Mouse (Mus musculus): ENCODE data around the gene Cyp21a1. TPM values are rescaled to one million over a fixed set of nuclear protein-coding genes. Genes with fewer than 3 reads are reported as not detected.
"Not testable (repeated sequence)": the region's sequence is repeated elsewhere in the genome, so short reads cannot be mapped to it uniquely, and the experiment has no call there.

The Cyp21a1 gene
- polyA plus RNA-seq, 1 experiment from 2014 or later: not detected

DNA sequence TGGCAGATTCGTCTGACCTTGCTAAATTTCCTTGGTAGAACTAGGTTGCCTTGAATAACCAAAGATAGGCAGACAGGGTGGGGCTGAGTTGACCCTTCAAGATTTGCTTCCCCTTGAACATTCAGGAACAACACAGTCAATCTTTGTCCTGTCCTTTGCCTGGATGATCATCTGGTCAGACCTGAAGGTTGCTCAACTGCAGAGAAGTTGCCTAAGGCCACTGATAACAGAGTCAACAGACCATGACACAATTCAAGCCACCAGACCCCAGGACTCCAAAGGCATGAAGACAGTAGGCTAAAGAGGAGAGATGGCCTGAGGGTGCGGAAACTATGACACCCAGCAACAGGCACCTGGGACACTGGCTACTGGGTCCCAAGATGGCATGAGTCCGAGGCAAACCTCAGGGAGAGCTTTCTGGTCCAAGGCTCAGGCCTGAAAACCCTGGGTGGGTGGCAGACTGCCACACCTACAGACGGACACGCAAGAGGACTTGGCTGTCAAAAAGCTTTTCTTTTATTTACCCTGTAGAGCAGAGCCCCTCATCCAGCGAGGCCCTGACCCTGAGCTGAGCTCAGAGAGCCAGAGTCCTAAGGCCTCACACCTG is 4.3 kb upstream of the Cyp21a1 start:
- no peak for DNase-seq (ENCODE audit: low spot score)
- H3K36me3 ChIP-seq (replicated peaks; ENCODE audit: control insufficient read depth, insufficient read depth): no peaks in the 10 kb centered on the region
- no peak overlapping the region for H3K27ac ChIP-seq
- no peak for ATAC-seq (ENCODE audit: low FRiP score)
- 0 out of 2 replicates have a peak, but pooled peaks cover 5% of the 10 kb centered on the region for H3K9me3 ChIP-seq (ENCODE audit: control insufficient read depth, low read length)
- H3K4me3 ChIP-seq (replicated peaks; ENCODE audit: low read length): no peak overlapping the region
- H3K4me2 ChIP-seq (replicated peaks): no peak overlapping the region
- WGBS: 92% methylated on average over 6 of the region's 6 CpGs
- H3K9ac ChIP-seq: no peak overlapping the region
- no peaks in the 10 kb centered on the region for H3K27me3 ChIP-seq (ENCODE audit: control insufficient read depth, insufficient read depth, low read length)
- no peaks in the 10 kb centered on the region for H3K4me1 ChIP-seq (replicated peaks; ENCODE audit: control insufficient read depth, insufficient read depth, low read length)

- ATAC-seq (ENCODE audit: low FRiP score): no peak
- 74% methylated on average over 3 of the region's 3 CpGs for WGBS
- DNase-seq (ENCODE audit: low spot score): no peak
- H3K9me3 ChIP-seq (ENCODE audit: control insufficient read depth, low read length): 0 out of 2 replicates have a peak, but pooled peaks cover 5% of the 10 kb centered on the region
- no peaks in the 10 kb centered on the region for H3K36me3 ChIP-seq (replicated peaks; ENCODE audit: control insufficient read depth, insufficient read depth)
- no peak overlapping the region for H3K4me3 ChIP-seq (replicated peaks; ENCODE audit: low read length)
- no peaks in the 10 kb centered on the region for H3K4me1 ChIP-seq (replicated peaks; ENCODE audit: control insufficient read depth, insufficient read depth, low read length)
- no peak overlapping the region for H3K4me2 ChIP-seq (replicated peaks)
- H3K27me3 ChIP-seq (ENCODE audit: control insufficient read depth, insufficient read depth, low read length): no peaks in the 10 kb centered on the region
- H3K9ac ChIP-seq: no peak overlapping the region
- H3K27ac ChIP-seq: no peak overlapping the region
These were observed 2.8 kb upstream of the Cyp21a1 start for GRCm38 (mm10) chr17:34807176-34807575.

GRCm38 (mm10) chr17:34804871-34805562 is 656 bp upstream of the Cyp21a1 start:
- Histone ChIP-seq H3K27me3 (ENCODE audit: control insufficient read depth, insufficient read depth, low read length) (no peaks in the 10 kb centered on the region), H3K4me3 (replicated peaks; ENCODE audit: low read length) (no peak overlapping the region), H3K9ac (no peak overlapping the region), H3K4me2 (replicated peaks) (no peak overlapping the region), H3K36me3 (replicated peaks; ENCODE audit: control insufficient read depth, insufficient read depth) (no peaks in the 10 kb centered on the region), H3K9me3 (ENCODE audit: control insufficient read depth, low read length) (0 out of 2 replicates have a peak, but pooled peaks cover 5% of the 10 kb centered on the region), H3K27ac (no peak overlapping the region), H3K4me1 (replicated peaks; ENCODE audit: control insufficient read depth, insufficient read depth, low read length) (no peaks in the 10 kb centered on the region)
- DNase-seq (ENCODE audit: low spot score) (no peak), ATAC-seq (ENCODE audit: low FRiP score) (no peak)
- 83% methylated on average over 6 of the region's 6 CpGs for whole genome bisulfite sequencing

GRCm38 (mm10) chr17:34803367-34803766 is 994 bp downstream of the Cyp21a1 start:
- DNase-seq (ENCODE audit: low spot score); H3K9me3 ChIP-seq (ENCODE audit: control insufficient read depth, low read length); ATAC-seq (ENCODE audit: low FRiP score); H3K9ac ChIP-seq; H3K4me1 ChIP-seq (replicated peaks; ENCODE audit: control insufficient read depth, insufficient read depth, low read length); H3K27me3 ChIP-seq (ENCODE audit: control insufficient read depth, insufficient read depth, low read length); H3K4me2 ChIP-seq (replicated peaks); H3K4me3 ChIP-seq (replicated peaks; ENCODE audit: low read length); H3K36me3 ChIP-seq (replicated peaks; ENCODE audit: control insufficient read depth, insufficient read depth); H3K27ac ChIP-seq: not testable (repeated sequence)
- WGBS: 97% methylated on average over 6 of the region's 6 CpGs

- not testable (repeated sequence) for H3K9me3 ChIP-seq (ENCODE audit: control insufficient read depth, low read length); H3K4me2 ChIP-seq (replicated peaks); H3K9ac ChIP-seq; DNase-seq (ENCODE audit: low spot score); H3K4me3 ChIP-seq (replicated peaks; ENCODE audit: low read length); ATAC-seq (ENCODE audit: low FRiP score); H3K36me3 ChIP-seq (replicated peaks; ENCODE audit: control insufficient read depth, insufficient read depth); H3K4me1 ChIP-seq (replicated peaks; ENCODE audit: control insufficient read depth, insufficient read depth, low read length); H3K27ac ChIP-seq; H3K27me3 ChIP-seq (ENCODE audit: control insufficient read depth, insufficient read depth, low read length)
- 94% methylated on average over 9 of the region's 9 CpGs for WGBS
These were observed 1.6 kb downstream of the Cyp21a1 start for GRCm38 (mm10) chr17:34802756-34803155.

- not testable (repeated sequence) for H3K9ac ChIP-seq; DNase-seq (ENCODE audit: low spot score); H3K36me3 ChIP-seq (replicated peaks; ENCODE audit: control insufficient read depth, insufficient read depth); H3K27me3 ChIP-seq (ENCODE audit: control insufficient read depth, insufficient read depth, low read length); H3K4me3 ChIP-seq (replicated peaks; ENCODE audit: low read length); ATAC-seq (ENCODE audit: low FRiP score); H3K4me1 ChIP-seq (replicated peaks; ENCODE audit: control insufficient read depth, insufficient read depth, low read length); H3K4me2 ChIP-seq (replicated peaks); H3K9me3 ChIP-seq (ENCODE audit: control insufficient read depth, low read length); H3K27ac ChIP-seq
- 94% methylated on average over 16 of the region's 16 CpGs for WGBS
These were observed 3.5 kb downstream of the Cyp21a1 start for GRCm38 (mm10) chr17:34800781-34801305.

DNA sequence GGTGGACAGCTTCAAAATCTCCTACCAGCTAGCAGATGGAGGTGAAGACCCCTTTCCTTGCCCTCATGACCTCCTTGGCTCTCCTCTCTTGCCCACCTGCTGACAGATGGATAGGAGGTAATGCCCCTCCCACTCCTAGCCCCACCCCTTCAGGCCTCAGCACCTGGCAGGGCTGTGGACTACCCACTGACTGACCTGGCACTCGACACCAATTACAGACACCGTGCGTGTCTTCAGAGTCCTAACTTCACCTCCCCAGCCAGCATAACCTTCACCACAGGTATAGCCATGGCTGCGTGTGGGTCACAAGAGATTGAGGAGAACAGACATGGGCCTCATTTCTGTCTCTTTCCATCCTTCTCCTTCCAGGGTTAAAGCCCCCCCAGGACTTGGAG is 4.8 kb downstream of the Cyp21a1 start:
- no peaks in the 10 kb centered on the region for H3K36me3 ChIP-seq (replicated peaks; ENCODE audit: control insufficient read depth, insufficient read depth)

GRCm38 (mm10) chr17:34798866-34799530 is 5.4 kb downstream of the Cyp21a1 start:
- Histone ChIP-seq H3K4me1 (replicated peaks; ENCODE audit: control insufficient read depth, insufficient read depth, low read length) (no peaks in the 10 kb centered on the region), H3K9ac (no peak overlapping the region), H3K4me3 (replicated peaks; ENCODE audit: low read length) (no peak overlapping the region), H3K9me3 (ENCODE audit: control insufficient read depth, low read length) (no peaks in the 10 kb centered on the region), H3K27ac (no peak overlapping the region), H3K36me3 (replicated peaks; ENCODE audit: control insufficient read depth, insufficient read depth) (no peaks in the 10 kb centered on the region), H3K27me3 (ENCODE audit: control insufficient read depth, insufficient read depth, low read length) (no peaks in the 10 kb centered on the region), H3K4me2 (replicated peaks) (no peak overlapping the region)
- ATAC-seq (ENCODE audit: low FRiP score) (no peak), DNase-seq (ENCODE audit: low spot score) (no peak)
- WGBS: 87% methylated on average over 14 of the region's 17 CpGs

More for the DNA sequence above, 4.8 kb downstream of the Cyp21a1 start:
- no peak overlapping the region for H3K4me3 ChIP-seq (replicated peaks; ENCODE audit: low read length)
- no peak for DNase-seq (ENCODE audit: low spot score)
- no peaks in the 10 kb centered on the region for H3K27me3 ChIP-seq (ENCODE audit: control insufficient read depth, insufficient read depth, low read length)
- no peaks in the 10 kb centered on the region for H3K4me1 ChIP-seq (replicated peaks; ENCODE audit: control insufficient read depth, insufficient read depth, low read length)
- ATAC-seq (ENCODE audit: low FRiP score): no peak
- H3K27ac ChIP-seq: no peak overlapping the region
- WGBS: 90% methylated on average over 4 of the region's 4 CpGs
- H3K4me2 ChIP-seq (replicated peaks): no peak overlapping the region
- H3K9me3 ChIP-seq (ENCODE audit: control insufficient read depth, low read length): no peaks in the 10 kb centered on the region
- no peak overlapping the region for H3K9ac ChIP-seq

- H3K4me3 ChIP-seq (replicated peaks; ENCODE audit: low read length); H3K9ac ChIP-seq; H3K4me2 ChIP-seq (replicated peaks); H3K4me1 ChIP-seq (replicated peaks; ENCODE audit: control insufficient read depth, insufficient read depth, low read length); ATAC-seq (ENCODE audit: low FRiP score); H3K27me3 ChIP-seq (ENCODE audit: control insufficient read depth, insufficient read depth, low read length); H3K27ac ChIP-seq; H3K36me3 ChIP-seq (replicated peaks; ENCODE audit: control insufficient read depth, insufficient read depth); DNase-seq (ENCODE audit: low spot score); H3K9me3 ChIP-seq (ENCODE audit: control insufficient read depth, low read length): not testable (repeated sequence)
- 89% methylated on average over 7 of the region's 7 CpGs for WGBS
These were observed 6.3 kb downstream of the Cyp21a1 start for GRCm38 (mm10) chr17:34798071-34798470.

All from hindbrain, embryonic 14.5 days (tissue).